Mouse (Mus musculus) regulatory T cell (primary cell): Measurements from ENCODE around the gene Klhdc10.

Experiments used
- in situ Hi-C: fragments of 300-600 bp; cut with MboI, MseI; formaldehyde crosslinking; loops from one replicate; pipeline ENCODE4 v1.15.1; 2025; ENCODE audit warnings: high pct_unique_total_duplicates

Klhdc10 gene

GRCm38 (mm10) chr6:30400716-30401115, 952 bp upstream of the Klhdc10 start:
- in situ Hi-C loops: no loop called here

GRCm38 (mm10) chr6:30402091-30402491, 423 bp downstream of the Klhdc10 start:
- in situ Hi-C loops: no loop called here

- in situ Hi-C loops: no loop called here
These were observed 1.8 kb downstream of the Klhdc10 start for GRCm38 (mm10) chr6:30403465-30403864.

- in situ Hi-C loops: no loop called here
These were observed 3.0 kb downstream of the Klhdc10 start for GRCm38 (mm10) chr6:30404671-30405070.

- in situ Hi-C loops: no loop called here
These were observed 6.6 kb downstream of the Klhdc10 start for GRCm38 (mm10) chr6:30408276-30408675.

- in situ Hi-C loops: loop anchor here (5.0 to 10.0 kb wide), 3 partner anchors 53 to 583 kb away; no protein-coding TSS in a partner anchor
These were observed 7.9 kb downstream of the Klhdc10 start for GRCm38 (mm10) chr6:30409399-30410093.

GRCm38 (mm10) chr6:30411311-30411710, 9.6 kb downstream of the Klhdc10 start:
- in situ Hi-C loops: loop anchor here (5.0 to 10.0 kb wide), 3 partner anchors 51 to 581 kb away; no protein-coding TSS in a partner anchor

GRCm38 (mm10) chr6:30416126-30416525, 14.5 kb downstream of the Klhdc10 start:
- in situ Hi-C loops: loop anchor here (10.0 kb wide), 1 partner anchor 389 kb away; no protein-coding TSS in a partner anchor

- in situ Hi-C loops: loop anchor here (10.0 kb wide), 1 partner anchor 388 kb away; no protein-coding TSS in a partner anchor
These were observed 15.1 kb downstream of the Klhdc10 start for GRCm38 (mm10) chr6:30416801-30417200.

- in situ Hi-C loops: no loop called here
These were observed 31.0 kb downstream of the Klhdc10 start for GRCm38 (mm10) chr6:30432461-30433192.

- in situ Hi-C loops: no loop called here
These were observed 34.8 kb downstream of the Klhdc10 start for GRCm38 (mm10) chr6:30436476-30436875.

- in situ Hi-C loops: no loop called here
These were observed 35.4 kb downstream of the Klhdc10 start for GRCm38 (mm10) chr6:30437054-30437453.

- in situ Hi-C loops: no loop called here
These were observed 37.9 kb downstream of the Klhdc10 start for GRCm38 (mm10) chr6:30439576-30439975.

- in situ Hi-C loops: no loop called here
These were observed 55.3 kb downstream of the Klhdc10 start for GRCm38 (mm10) chr6:30456991-30457390.

GRCm38 (mm10) chr6:30458626-30459025, 57.0 kb downstream of the Klhdc10 start:
- in situ Hi-C loops: no loop called here

- in situ Hi-C loops: no loop called here
These were observed 57.5 kb downstream of the Klhdc10 start for GRCm38 (mm10) chr6:30459056-30459747.

GRCm38 (mm10) chr6:30459811-30460749, 58.4 kb downstream of the Klhdc10 start:
- in situ Hi-C loops: loop anchor here (5.0 to 10.0 kb wide), 2 partner anchors 48 to 345 kb away; no protein-coding TSS in a partner anchor

- in situ Hi-C loops: loop anchor here (5.0 to 10.0 kb wide), 2 partner anchors 49 to 344 kb away; no protein-coding TSS in a partner anchor
These were observed 59.2 kb downstream of the Klhdc10 start for GRCm38 (mm10) chr6:30460750-30461446.

- in situ Hi-C loops: loop anchor here (5.0 to 10.0 kb wide), 2 partner anchors 50 to 343 kb away; no protein-coding TSS in a partner anchor
These were observed 60.2 kb downstream of the Klhdc10 start for GRCm38 (mm10) chr6:30461755-30462344.

GRCm38 (mm10) chr6:30462822-30463221, 61.2 kb downstream of the Klhdc10 start:
- in situ Hi-C loops: loop anchor here (5.0 to 10.0 kb wide), 2 partner anchors 51 to 342 kb away; no protein-coding TSS in a partner anchor
